Mouse (Mus musculus) intestine, postnatal 0 days (tissue): Measurements from ENCODE around the gene Abracl. TPM values are rescaled to one million over a fixed set of nuclear protein-coding genes. Genes with fewer than 3 reads are reported as not detected.

Experiments
- ATAC-seq: fragments of 200-750 bp; cut with Nextera tagmentation; 2 replicates; pipeline ENCODE4 v1.8.0; 2017; ENCODE audit warnings: mild to moderate bottlenecking, moderate TSS enrichment, moderate library complexity
- H3K27ac ChIP-seq: fragments of 300-500 bp; sonication (generic); 2 replicates; pipeline ENCODE4 v1.5.1; 2014; ENCODE audit warnings: mild to moderate bottlenecking, low read depth, low read length, moderate library complexity
- H3K27me3 ChIP-seq: fragments of 300-500 bp; sonication (generic); replicated peaks from 2 replicates; pipeline ENCODE4 v1.6.1; 2014; ENCODE audit warnings: low read length, mixed read lengths; ENCODE audit not compliant: control insufficient read depth, insufficient read depth
- H3K36me3 ChIP-seq: fragments of 300-500 bp; sonication (generic); 2 replicates; pipeline ENCODE4 v1.6.1; 2014; ENCODE audit warnings: mild to moderate bottlenecking, moderate library complexity; ENCODE audit not compliant: control insufficient read depth, insufficient read depth
- H3K4me1 ChIP-seq: fragments of 300-500 bp; sonication (generic); replicated peaks from 2 replicates; pipeline ENCODE4 v1.6.1; 2014; ENCODE audit warnings: antibody characterized with exemption, low read length, mixed read lengths; ENCODE audit not compliant: control insufficient read depth, insufficient read depth
- H3K4me2 ChIP-seq: fragments of 300-500 bp; sonication (generic); replicated peaks from 2 replicates; pipeline ENCODE4 v1.6.1; 2014; ENCODE audit warnings: low read depth, mild to moderate bottlenecking, moderate library complexity
- H3K4me3 ChIP-seq: fragments of 300-500 bp; sonication (generic); 2 replicates; pipeline ENCODE4 v1.5.1; 2014; ENCODE audit warnings: low read depth, low read length
- H3K9ac ChIP-seq: fragments of 300-500 bp; sonication (generic); 2 replicates; pipeline ENCODE4 v1.6.1; 2014; ENCODE audit warnings: mild to moderate bottlenecking, low read depth, low read length
- H3K9me3 ChIP-seq: fragments of 300-500 bp; sonication (generic); 2 replicates; pipeline ENCODE4 v1.6.1; 2016; ENCODE audit warnings: mixed run types; ENCODE audit not compliant: control insufficient read depth
- CTCF ChIP-seq: sonication (generic); IDR thresholded peaks from 2 replicates; pipeline ENCODE4 v1.5.1; 2016; ENCODE audit warnings: low read depth, mild to moderate bottlenecking, control low read depth, antibody characterized with exemption, moderate library complexity
- WGBS: fragments of 180-500 bp; shearing (Covaris S2); extraction: QIAGEN DNeasy Blood & Tissue Kit; methylation state at CpG from one replicate; pipeline ENCODE4 v1.1.7; 2014; 5-methylcytosine and 5-hydroxymethylcytosine counted together
- polyA plus RNA-seq: library from polyadenylated mRNA; unstranded; fragments of >200 nt; fragmentation: Nextera tagmentation; extraction: Ambion mirVana; gene quantifications from 2 replicates; pipeline ENCODE4 v1.2.1, GENCODE M21; 2015

Abracl gene
- polyA plus RNA-seq, 1 experiment from 2014 or later = 243 TPM

DNA sequence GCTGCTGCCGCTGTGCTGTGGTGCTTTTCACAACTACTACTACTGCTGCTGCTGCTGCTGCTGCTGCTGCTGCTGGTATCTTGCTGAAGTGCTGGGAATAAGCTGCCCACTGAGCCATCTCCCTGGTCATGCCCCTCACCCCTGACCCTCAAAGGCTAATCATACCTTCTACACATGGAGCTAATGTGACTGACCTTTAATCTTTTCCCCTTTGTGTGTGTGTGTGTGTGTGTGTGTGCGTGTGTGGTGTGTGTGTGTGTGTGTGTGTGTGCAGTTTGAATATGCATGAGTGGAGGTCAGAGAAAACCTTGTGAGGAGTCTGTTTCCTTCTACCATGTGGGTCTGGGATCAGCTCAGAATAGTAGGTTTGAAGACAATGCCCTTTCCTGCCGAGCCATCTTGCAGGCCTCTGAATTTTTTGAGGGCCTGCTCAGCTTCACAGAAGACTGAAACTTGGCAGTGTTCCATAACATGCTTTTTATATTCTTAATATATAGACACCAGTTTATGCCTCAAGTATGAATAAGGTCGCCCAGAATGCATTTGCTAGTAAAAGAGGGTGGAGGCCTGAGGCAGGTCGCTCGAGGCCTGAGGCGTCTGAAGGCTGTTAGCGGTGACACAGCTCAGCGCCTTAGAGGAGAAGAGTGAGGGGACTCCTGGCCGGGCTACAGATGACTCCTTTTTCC, 44.8 kb upstream of the Abracl start:
- H3K9ac ChIP-seq = no peak overlapping the region
- no peaks in the 10 kb centered on the region for H3K36me3 ChIP-seq
- ATAC-seq = no peak
- WGBS = 50% methylated on average over 10 of the region's 10 CpGs
- no peak overlapping the region for H3K4me3 ChIP-seq
- TF ChIP-seq CTCF = no peak
- H3K4me2 ChIP-seq = no peak overlapping the region
- H3K9me3 ChIP-seq = no peaks in the 10 kb centered on the region
- H3K27ac ChIP-seq = no peak overlapping the region
- no peaks in the 10 kb centered on the region for H3K27me3 ChIP-seq
- H3K4me1 ChIP-seq = no peaks in the 10 kb centered on the region

GRCm38 (mm10) chr10:18066031-18066439, 42.9 kb upstream of the Abracl start:
- no peak overlapping the region for H3K4me3 ChIP-seq
- no peak overlapping the region for H3K4me2 ChIP-seq
- no peak overlapping the region for H3K27ac ChIP-seq
- no peaks in the 10 kb centered on the region for H3K27me3 ChIP-seq
- H3K36me3 ChIP-seq = no peaks in the 10 kb centered on the region
- no peak overlapping the region for H3K9ac ChIP-seq
- H3K4me1 ChIP-seq = no peaks in the 10 kb centered on the region
- H3K9me3 ChIP-seq = no peaks in the 10 kb centered on the region
- ATAC-seq = no peak
- 61% methylated on average over 10 of the region's 10 CpGs for WGBS
- no peak for TF ChIP-seq CTCF

DNA sequence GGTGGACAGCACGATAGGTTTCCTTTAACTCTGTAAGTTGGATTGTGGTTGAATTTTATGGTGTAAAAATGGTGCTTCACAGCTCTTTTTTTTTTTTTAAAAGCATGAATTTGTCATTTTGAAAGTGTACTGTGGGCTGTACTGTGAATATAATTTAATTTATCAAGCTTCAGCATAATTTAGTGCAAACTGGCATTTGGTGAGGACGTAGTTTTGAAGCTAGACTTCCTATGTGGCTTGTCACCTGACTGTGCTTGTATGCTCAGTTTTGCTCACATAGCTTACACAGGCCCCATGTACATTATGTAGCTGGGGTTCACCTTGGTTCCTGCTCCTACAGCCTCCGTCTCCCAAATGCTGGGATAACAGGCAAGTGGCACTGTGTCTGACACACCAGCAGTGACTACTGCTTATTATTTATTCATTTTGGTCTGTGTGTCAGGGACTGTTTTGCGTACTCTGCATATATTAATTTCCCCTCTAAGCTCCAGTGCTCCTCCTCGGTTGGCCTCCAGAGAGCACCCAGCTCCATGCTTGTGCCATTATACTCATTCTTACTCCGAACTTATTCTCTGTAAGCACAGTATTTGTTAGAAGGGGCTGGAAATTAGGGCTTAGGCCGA, 41.6 kb upstream of the Abracl start:
- Histone ChIP-seq H3K4me2 (no peak overlapping the region), H3K36me3 (no peaks in the 10 kb centered on the region), H3K4me1 (no peaks in the 10 kb centered on the region; the same call in 1 of the 2 replicates), H3K4me3 (no peak overlapping the region), H3K9ac (no peak overlapping the region), H3K27me3 (no peaks in the 10 kb centered on the region), H3K27ac (no peak overlapping the region), H3K9me3 (no peaks in the 10 kb centered on the region)
- TF ChIP-seq CTCF = no peak
- WGBS = 89% methylated on average over 7 of the region's 7 CpGs
- no peak for ATAC-seq

DNA sequence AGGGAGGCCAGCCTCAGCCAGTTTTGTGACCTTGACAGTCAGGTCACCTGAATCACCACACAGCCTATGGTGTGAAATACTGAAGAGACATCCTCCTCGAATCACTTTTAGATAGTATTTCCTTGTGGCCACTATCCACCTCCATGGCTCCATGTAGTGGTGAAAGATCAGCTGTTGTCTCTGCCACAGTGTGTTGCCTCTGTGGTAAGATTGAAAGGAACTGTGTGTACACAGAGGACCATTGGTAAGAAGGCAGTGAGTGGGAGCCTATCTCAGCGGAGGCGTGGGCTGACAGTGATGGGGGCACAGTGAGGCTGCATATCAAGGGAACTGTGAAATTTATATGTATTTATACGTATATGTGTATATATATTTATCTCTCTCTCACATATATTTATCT, 38.4 kb upstream of the Abracl start:
- no peaks in the 10 kb centered on the region for H3K27me3 ChIP-seq

DNA sequence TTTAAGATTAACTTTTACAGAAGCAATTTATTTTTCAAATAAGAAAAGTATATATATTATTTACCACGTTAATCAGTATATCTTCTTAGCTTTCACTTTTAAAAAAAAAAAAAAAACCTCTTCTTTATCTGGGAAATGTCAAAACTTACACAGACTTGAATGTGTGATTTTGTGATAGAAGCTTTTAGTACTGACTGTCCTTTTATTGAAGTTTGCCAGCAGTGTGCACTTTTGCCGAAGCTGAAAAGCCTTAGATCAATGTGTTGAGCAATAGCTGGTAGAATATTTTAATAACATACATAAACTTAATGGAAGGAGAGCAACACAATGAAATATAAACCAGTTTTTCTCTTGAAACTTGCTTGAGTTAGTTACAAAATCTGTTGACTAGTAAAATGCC, 37.7 kb upstream of the Abracl start:
- Histone ChIP-seq H3K9ac (no peak overlapping the region), H3K9me3 (no peaks in the 10 kb centered on the region), H3K4me3 (no peak overlapping the region), H3K27ac (no peak overlapping the region), H3K4me2 (no peak overlapping the region), H3K4me1 (peaks cover 4% of the 10 kb centered on the region; the same call in 1 of the 2 replicates), H3K36me3 (no peaks in the 10 kb centered on the region), H3K27me3 (no peaks in the 10 kb centered on the region)
- TF ChIP-seq CTCF = no peak
- 74% methylated on average over 2 of the region's 2 CpGs for WGBS
- ATAC-seq = no peak

More for the DNA sequence above, 38.4 kb upstream of the Abracl start:
- Histone ChIP-seq H3K9me3 (no peaks in the 10 kb centered on the region), H3K4me1 (peaks cover 4% of the 10 kb centered on the region; the same call in 1 of the 2 replicates), H3K4me3 (no peak overlapping the region), H3K9ac (no peak overlapping the region), H3K27ac (no peak overlapping the region), H3K4me2 (no peak overlapping the region), H3K36me3 (no peaks in the 10 kb centered on the region)
- ATAC-seq = no peak
- no peak for TF ChIP-seq CTCF
- 93% methylated on average over 4 of the region's 4 CpGs for WGBS

DNA sequence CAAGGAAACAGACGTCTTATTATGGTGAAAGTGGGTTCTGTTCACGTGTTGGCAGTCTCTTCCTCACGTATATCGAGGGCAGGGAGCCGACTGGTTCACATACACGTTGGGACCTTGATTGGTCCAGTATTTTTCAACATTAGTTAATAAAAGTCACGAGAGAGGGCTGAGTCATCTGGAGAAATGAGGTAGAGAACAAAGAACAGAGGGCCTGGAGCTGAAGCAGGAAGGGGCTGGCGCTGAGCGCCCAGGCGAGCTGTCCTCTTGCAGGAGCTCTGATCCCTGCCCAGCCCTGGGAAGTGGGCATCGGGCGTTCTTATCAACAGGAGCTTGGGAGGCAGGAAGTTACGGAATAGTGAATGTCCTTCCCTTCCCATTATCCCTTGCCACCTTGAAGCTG, 36.7 kb upstream of the Abracl start:
- WGBS = 58% methylated on average over 13 of the region's 13 CpGs
- Histone ChIP-seq H3K4me1 (peaks cover 4% of the 10 kb centered on the region; the same call in 1 of the 2 replicates), H3K27ac (no peak overlapping the region), H3K9ac (no peak overlapping the region), H3K4me3 (no peak overlapping the region), H3K36me3 (no peaks in the 10 kb centered on the region), H3K9me3 (no peaks in the 10 kb centered on the region), H3K27me3 (no peaks in the 10 kb centered on the region), H3K4me2 (0 out of 2 replicates have a peak overlapping the region, but pooled peaks have one; percentile 10)
- no peak for TF ChIP-seq CTCF
- peak; percentile 40 for ATAC-seq
